Mouse (Mus musculus) mouse embryonic stem cell (cell line): Measurements from ENCODE around the gene 4930426L09Rik.
"Not testable (repeated sequence)": the region's sequence is repeated elsewhere in the genome, so short reads cannot be mapped to it uniquely, and the experiment has no call there.

Experiments used
- in situ Hi-C, 2 experiments: fragments of 300-500 bp; cut with MboI; formaldehyde crosslinking; loops; 1 replicate in 1 of 2; 3 replicates in 1 of 2; pipeline ENCODE4 v1.14.3; 2019 to 2020; ENCODE audit warnings: low sequenced_read_pairs in 2 of 2, low pct_unique_long_range_greater_than_20kb in 1 of 2, mixed read lengths in 1 of 2; ENCODE audit not compliant: unreplicated experiment in 1 of 2

The 4930426L09Rik gene

DNA sequence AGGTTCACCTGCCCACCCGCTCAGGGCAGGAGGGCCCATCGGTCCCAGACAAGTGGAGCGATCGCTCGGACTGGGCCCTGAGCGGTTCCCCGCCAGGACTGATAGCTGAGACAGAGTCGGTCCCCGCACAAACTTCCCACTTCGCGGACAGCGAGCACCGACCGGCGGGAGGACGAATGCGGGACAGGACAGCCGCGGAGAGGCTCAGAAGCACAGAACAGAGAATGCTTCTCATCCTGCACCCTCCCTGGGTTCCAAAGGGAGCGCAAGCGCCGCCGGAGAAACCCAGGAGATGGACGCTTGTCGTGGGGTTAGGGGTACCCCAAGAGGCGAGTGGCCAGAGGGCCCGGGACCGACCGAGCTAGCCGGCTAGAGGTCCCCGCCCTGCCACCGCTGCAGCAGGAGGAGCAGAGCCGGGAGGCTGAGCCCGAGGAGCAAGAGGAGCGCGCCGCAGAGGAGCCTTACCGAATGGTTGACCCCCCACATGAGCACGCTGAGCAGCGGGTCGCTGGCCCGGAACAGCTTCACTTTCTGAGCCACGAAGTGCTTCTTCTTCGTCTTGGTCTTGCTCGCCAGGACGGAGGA, 664 bp upstream of the 4930426L09Rik start:
- in situ Hi-C loops = no loop called here

DNA sequence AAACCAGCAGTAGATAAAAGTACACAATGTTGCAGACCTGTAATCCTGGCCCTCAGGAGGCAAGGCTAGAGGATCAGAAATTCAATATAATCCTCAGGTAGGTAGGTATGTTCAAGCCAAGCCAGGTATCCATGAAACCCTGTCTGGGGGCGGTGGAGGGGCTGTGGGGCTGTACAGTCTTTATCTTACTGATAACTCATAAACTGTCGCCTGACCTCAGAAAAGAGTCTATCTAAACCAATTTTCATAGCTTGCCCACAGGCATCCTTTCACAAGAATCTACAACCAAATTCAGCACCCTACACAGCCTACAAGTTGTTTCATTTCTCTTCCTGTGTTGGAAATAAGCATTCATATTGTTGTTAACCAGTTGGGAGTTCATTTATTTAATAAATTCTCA, 1.3 kb downstream of the 4930426L09Rik start:
- in situ Hi-C loops = no loop called here

DNA sequence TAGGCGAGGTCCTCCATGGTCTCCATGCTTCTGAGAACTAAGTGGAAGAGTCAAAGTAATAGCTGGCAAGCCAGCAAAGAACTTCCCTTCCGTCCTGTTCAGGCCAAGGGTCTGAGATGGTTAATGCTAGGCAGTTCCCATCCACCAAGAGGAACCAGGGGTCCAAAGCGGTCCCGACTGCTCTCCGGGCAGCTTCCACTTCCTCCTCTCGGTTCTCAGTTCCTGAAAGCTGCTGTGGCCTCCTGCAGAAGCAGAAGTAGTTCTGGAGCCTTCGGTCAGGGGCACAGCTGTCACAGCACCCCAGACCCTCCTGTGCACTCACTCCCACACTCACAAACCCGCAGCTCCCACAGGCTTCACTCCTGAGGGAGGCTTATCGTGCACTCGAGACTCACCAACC, 6.7 kb downstream of the 4930426L09Rik start:
- in situ Hi-C loops = no loop called here

DNA sequence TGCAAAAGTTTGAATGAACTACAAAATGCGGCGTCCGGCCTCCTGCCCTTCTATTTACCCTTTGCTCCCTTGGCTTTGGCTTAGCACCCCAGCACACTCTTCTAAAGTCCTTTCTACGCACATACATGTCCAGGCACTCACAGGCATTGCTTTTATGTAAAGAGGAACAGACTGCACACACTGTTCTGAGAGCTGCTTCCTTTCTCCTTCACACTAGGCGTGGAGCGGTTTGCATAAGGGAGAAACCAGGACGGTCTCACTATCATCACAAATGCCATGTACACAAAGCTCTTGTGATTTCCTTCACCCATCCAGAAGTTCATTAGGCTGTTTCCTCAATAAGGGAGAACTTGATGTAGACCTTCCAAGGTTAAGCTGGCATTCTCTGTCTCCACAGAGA, 8.0 kb downstream of the 4930426L09Rik start:
- in situ Hi-C loops = no loop called here

DNA sequence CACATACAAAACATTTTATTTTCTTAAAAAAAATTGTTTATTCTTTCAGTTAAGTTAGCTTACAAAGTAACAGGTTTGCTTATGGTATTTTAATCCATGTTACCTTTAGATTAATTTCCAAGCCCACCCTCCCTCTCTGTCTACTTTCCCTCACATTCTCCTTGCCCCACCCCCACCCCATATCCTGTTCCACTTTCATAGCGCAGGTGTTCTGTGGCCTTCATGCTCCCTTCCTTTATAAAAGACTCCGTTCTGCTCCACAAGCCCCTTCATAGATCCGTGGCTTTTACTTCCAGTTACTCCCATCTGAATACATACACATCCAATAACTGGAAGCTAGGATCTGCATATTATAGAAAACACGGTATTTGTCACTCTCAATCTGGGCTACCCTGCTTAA, 9.4 kb downstream of the 4930426L09Rik start:
- in situ Hi-C loops = no loop called here

DNA sequence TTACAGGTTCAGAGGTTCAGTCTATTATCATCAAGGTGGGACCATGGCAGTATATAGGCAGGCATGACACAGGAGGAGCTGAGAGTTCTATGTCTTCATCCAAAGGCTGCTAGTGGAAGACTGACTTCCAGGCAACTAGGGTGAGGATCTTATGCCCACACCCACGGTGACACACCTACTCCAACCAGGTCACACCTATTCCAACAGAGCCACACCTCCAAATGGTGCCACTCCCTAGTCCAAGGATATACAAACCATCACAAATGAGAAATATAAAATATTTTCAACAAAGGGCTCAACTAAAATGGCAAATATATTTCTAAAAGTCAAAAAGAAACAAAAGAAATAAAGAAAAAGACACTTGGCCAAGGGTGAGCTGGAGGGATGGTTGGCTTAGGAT, 12.4 kb downstream of the 4930426L09Rik start:
- in situ Hi-C loops = not testable (repeated sequence)

DNA sequence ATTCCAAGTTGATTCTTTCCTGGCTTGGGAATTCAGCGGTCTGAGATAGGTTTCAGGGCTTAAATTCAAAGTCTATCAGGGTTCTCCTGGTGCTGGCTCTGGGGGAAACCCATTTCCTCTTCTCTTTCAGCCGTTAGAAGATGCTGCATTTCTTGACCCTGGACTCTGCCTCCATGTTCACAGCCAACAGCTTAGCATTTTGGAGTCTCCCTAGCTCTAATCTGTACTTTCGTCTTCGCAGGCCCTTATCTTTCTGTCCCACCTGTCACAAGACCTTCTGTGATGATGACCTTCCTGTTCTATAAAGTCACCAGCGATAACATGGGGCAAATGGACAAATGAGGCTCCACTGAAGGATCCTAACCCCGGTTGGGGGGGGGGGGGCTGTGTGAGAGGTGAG, 13.3 kb downstream of the 4930426L09Rik start:
- in situ Hi-C loops = no loop called here

DNA sequence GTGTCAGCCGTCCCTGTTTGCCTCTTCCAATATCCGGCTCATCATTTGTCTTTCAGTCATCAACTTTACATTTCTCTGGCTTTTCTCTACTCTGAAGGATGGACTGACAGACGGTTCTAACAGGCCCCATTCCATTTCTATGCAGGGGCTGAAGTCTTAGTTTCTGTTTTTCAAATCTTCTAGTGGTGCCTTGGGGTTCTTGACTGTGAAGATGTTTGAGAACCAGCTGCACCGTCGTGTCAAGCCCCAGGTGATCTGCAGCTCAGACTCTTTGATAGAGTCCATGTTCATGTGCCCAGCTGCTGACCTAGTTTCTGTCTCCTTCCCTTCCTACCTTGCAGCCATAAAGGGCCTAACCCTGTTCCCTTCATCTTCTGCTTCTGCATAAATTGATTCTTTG, 18.2 kb downstream of the 4930426L09Rik start:
- in situ Hi-C loops = no loop called here

DNA sequence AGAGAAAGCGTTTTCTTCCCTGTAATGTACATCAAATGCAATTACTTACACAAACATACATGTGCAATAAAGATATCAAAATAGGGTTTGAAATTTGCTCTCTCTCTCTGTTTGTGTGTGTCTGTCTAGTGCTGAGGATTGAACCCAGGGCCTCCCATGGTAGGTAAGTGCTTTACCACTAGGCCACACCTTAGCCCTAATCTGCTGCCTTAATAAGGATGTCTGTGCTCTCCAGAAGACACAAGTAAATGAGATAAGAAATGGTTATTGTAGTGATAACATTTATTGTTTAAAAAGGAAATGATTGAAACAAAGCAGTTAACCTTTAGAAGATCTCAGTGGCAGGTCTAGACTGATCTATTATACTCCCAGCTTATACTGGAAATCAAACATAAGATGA, 18.7 kb downstream of the 4930426L09Rik start:
- in situ Hi-C loops = no loop called here

DNA sequence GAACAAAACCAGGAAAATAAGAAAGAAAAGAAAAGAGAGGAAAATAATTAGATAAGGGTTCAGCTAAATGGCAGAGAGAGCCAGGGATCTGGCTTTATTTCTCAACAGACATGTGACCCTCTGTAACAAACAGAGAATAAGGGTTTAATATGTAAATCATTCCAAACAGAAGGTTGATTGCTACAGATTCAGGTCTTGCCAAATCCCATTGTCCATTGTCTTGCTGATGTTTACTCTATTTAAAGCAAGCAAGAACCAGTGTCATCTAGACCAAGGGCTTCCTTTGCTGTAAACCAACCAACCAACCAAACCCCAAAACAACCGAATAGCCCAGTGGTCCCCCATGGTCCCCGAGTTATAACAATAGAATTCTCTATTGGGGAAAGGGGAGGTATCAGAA, 19.9 kb downstream of the 4930426L09Rik start:
- in situ Hi-C loops = no loop called here

DNA sequence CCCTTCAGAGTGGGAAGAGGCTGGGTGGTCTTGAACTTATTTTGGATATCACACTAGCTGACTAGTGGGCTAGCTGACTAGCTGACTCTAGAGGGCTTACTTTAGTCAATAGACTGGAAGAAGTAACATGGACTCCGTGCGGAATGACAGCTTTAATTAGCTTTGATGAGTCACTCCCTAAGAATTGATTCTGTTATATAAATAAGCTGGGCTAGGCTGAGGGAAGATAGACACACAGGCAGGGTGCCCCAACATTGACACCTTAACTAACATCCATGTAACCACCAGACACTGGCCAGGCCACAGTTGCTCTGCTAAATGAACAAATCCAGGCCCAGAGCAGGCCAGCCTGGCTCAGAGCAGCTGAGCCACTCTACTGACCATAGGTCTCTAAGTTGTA, 26.7 kb downstream of the 4930426L09Rik start:
- in situ Hi-C loops = no loop called here

DNA sequence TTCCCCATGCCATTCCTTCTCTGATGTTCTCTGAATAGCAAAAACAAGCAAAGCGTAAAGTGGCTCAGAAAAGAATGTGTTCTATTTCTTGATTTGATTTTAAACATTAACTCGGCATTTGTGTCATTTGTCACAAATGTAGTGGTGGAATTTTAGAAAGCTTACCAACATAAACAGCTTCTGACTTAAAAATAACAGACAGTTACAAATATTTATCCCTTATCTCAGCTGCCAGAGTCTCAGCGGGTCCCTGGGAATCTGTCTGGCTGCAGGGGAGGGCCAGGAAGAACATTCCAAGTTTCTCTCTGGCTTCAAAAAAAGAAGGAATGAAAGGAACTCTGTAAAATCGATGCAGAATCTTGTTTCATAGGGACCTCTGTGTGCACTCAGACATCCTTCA, 39.3 kb downstream of the 4930426L09Rik start:
- in situ Hi-C loops = no loop called here

DNA sequence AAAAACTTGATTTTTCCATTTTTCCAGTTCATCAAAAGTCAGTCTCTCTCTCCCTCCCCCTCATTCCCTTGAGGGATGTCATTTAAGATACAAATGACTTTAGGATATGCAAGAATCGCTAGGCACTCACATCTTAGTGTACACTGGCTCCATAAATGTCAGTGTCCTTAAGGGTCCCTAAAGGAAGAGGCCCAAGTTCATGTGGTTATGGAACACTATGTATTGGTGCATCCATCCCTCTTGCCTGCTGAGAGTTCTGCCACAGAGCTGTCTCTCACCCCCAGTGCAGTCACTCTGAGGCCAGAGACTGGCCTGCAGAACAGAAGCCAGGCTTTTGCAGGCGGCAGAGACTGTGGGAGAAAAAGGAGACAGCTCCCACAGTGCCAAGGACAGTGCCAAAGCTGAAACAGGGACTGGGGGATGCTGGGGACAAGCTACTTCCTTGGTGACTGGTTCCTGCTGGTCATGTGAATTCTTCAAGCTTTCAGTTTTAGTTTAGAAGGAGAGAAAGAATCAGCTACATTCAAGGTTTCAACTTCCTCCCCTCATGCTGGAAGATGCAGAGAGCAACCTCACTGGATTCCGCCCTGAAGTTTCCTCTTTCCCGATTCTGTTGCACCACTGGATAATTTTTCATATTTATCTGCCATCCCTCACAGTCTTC, 39.9 kb downstream of the 4930426L09Rik start:
- in situ Hi-C loops = no loop called here

DNA sequence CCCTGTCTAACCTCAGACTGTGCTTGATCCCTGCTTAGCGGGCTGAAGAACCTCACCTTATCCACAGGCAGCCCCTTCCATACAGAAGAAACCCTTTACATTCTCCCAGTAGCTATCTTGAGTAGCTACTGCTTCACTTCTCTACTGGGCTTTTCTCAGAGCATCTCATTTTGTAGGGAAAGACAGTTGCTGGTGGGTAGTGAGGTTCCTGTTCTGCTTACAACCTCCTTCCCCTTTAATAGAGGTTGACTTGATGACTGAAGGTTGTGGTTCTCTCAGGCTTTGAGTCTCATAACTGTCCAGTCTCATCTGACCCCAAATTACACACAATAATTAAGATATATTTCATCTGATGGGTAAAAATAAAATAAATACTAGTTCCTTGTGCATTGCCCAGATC, 50.1 kb downstream of the 4930426L09Rik start:
- in situ Hi-C loops = no loop called here

DNA sequence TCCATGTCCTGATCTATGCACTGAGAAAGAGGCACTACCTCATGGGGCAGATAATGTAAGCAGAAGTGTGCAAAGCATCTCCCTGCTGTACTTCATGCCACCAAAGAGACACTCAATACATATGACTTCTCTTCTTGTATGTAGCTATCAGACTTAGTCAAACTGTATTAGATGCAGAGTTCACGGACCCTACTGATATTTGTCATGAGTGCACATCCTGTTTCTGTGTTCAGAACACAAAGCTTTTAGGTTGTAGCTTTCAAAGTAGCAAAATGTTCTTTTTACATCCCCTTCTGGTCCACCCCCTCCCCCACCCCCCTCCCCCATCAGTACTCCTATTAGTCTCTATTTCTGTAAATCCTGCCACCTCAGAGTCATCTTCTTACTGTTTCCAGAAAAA, 51.2 kb downstream of the 4930426L09Rik start:
- in situ Hi-C loops = no loop called here
